Mouse (Mus musculus) right cerebral cortex, adult 2 months (tissue): Measurements from ENCODE around the gene Pbx1.

Source experiments
- DNase-seq, 2 experiments: peaks; one replicate each; pipeline ENCODE4 v3.0.0; 2021 to 2022; ENCODE audit warnings: low spot score in 2 of 2

The Pbx1 gene

DNA sequence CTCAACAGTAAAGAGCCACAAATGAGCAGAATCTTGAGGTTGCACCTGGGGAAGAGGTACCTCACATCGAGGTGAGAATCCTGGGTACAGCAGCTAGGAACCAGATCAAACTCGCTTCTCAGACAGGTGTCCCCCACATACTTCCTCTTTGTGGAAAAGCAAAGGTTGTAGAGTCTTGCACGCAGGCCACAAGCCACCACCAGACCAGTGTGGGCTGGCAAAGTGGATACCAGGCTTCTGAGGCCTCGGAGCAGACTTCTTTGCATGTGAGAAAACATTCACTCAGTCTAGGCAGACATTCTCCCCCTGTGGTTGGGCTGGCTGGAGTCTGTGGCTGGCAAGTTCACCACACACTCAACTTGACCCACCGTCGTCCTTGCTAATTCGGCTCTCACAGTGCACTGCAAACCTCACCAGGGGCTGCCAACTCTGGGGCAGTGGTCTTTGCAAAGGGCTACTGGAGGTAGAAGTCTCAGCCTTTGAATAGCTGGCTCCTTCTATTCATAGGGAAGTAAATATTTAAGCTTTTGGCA is 206.4 kb downstream of the Pbx1 start:
- no peak for DNase-seq

DNA sequence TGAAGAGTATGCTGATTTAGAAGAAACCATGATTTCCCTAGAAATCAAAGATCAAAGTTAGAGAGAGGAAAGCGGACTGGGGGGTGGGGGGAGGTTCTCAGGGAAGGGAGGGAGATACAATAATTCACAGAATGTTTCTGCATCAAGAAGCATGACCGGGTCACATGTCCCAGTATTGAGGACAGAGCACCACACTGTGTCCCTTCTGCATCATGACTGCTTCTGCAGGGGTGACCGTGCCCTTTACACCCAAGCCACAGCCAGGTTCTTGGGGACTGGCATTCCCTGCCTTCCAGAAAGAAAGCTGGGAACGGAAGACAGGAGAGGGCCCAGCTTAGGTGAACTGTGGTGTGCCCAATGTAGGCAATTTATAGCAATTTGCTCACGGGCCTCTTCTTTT is 207.9 kb downstream of the Pbx1 start:
- no peak for DNase-seq

DNA sequence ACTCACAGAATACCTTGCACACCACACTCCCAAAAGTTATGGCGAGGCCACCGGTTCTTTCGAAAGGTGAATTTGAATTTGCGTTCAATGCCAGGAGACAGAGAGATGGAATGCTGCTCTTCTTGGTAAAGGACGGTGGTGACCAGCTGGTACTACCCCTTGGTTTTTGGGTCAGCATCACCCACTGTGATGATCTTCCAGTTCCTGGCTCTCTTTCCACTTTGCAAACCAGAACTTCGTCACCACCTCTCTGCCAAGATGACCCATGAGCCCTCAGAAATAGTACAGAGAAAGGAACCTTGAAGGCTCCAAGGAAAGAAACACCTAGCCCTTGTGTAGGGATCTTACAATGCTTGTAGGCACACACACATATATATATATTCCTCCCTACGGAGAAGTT is 209.3 kb downstream of the Pbx1 start:
- no peak for DNase-seq

DNA sequence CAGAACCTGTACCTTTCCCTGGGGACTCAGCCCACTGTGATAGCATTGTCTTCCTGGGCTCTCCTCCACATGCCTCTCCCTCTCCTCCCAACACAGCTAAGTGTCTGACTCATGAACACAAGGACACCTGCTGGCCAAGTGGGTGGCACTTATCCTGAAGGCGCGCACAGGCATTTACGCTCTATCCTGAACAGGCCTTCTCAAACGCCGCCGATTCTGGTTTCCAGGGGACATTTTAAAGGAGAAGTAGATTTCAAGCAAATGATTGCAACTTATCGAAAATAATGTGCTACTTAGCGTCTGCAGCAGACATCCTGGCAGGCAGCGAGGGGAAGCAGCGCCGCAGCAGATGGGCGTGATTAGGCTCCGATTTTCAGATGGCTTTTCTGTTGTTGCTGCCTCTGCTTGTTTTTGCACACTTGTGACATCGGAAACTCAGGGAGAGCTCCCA is 211.0 kb downstream of the Pbx1 start:
- peak; percentile 72 to 80 for DNase-seq

DNA sequence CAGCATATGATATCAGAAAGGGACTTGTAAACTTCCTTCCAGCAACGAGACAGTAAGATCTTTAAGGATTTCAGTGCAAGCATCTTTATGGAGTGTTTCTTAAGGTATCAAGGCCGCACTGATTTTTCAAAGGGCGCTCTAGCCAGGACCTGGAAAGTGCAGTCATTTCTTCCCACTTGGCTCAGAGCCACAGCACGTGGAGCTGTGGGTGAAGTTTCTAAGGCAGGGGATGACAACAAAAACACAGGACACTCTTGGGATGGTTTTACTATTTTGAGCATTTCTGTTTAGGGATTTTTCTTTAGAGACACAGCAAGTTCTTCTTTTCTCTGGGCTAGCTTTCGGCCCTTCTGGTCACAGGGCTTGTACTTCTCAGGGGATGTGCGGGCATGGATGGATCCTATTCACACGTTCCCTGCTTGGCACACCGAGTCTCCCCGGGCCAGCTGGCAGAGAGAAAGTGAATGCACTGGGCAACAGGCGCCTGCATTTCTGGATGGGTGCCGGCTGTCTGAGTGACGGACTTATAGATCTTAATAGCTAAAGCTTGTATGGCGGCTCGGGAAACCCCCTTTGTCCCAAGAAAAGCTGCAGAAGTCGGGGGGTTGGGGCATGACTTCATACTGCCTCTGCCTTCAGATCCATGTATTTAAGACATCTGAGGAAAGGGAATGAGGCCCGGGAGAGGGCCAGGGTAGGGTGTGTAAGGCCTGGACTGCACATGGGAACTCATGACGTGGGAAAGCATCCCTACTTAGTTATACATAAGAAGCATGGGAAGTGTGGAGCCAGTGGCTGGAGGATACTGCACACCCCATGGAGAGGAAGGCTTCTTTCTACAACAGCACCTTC is 215.9 kb downstream of the Pbx1 start:
- no peak for DNase-seq

DNA sequence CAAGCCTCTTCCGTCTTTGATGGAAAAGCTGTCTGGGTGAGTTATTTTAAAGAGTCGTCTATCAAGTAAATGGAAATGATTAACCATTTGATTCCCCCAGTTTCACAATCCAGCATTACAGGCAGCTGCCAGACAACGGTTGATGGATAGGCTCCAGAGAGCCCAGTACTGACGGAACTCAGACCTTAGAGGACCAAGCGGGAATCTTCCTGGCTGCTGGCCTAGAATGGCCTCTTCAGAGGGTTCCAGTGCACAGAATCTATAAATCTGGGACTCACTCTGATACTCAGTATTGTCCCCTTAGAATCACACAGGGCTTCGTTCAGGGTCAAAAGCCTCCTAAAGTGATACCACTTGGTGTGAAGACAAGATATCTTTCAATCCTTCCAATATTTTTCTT is 216.6 kb downstream of the Pbx1 start:
- DNase-seq, result no peak

DNA sequence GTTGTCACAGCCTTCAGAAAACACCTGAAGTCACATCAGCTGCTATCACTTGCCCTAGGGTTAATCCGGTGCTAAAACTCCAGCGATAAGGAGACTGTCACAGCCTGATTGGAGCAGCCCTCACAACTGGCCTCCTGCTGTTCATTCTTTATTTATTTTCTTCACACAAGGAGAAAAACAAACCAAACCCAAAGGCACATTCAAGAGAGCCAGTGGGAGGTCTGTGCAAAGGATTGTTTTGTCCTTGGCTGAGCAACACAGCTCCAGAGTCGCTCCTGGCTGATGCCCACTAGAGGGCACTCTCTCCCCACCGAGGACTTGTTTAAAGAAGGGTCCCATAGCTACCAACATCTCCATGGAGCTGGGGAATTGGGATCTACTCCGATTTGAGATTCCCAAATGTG is 218.0 kb downstream of the Pbx1 start:
- DNase-seq, result peak; percentile 77 to 78

DNA sequence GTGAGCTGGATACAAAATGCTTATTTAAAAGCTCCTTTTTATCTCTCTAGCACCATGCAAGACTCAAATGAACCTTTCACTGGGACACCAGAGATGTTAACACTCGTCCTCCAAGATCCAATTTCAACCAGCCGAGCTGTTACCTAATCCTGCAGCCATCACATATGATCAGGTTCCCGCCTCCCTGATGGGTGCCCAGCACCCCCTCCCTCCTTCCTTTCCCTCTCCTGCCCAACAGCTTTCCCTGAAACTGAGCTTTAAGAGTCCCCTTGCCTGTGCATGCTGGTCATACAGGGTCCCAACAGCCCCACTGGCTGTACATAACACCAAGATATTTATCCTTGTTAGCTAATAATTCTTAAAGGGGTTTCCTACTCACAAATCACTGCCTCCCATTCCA is 218.5 kb downstream of the Pbx1 start:
- no peak for DNase-seq

DNA sequence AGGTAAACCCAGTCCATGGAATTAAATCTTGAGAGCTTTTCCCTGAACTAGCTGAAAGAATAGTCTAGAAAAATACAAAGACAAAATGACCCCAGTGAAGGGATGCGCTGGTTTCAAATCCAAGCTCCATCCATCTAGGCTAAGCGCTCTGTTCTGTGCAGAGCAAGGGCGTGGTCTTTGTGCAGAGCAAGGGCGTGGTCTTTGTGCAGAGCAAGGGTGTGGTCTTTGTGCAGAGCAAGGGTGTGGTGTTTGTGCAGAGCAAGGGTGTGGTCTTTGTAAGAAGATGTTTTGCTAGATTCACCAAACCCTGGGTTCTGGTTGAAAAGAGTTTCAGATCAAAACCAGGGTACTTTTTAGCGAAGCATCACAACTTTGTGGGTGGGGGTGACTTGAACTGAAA is 221.7 kb downstream of the Pbx1 start:
- DNase-seq, result no peak

DNA sequence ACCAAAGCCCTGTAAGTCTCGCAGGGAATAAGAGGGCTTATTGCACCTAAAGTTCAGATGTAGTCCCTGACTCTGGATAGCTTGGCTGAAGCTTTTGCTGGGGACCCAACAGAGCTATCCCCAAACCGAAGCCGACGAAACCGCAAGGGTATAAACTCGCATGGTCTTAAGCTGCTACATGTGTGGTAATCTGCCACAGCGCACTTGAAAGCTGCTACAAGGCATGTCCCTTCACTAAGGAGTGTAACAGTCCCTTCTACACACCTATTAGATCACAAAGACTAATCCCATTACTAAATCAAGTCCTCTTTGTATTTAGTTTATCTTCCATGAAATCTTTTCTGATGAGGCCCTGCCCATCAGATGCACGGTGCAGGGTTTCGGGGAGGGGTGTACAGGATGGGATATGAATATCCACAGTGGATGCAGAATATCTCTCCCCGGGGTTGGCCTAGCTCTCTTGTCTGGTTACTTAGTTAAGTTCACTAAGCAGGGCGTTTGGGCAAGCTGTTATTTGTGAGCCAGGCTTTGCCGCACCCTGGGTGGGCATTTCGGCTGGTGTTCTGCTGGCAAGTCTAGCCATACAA is 231.4 kb downstream of the Pbx1 start:
- no peak for DNase-seq

DNA sequence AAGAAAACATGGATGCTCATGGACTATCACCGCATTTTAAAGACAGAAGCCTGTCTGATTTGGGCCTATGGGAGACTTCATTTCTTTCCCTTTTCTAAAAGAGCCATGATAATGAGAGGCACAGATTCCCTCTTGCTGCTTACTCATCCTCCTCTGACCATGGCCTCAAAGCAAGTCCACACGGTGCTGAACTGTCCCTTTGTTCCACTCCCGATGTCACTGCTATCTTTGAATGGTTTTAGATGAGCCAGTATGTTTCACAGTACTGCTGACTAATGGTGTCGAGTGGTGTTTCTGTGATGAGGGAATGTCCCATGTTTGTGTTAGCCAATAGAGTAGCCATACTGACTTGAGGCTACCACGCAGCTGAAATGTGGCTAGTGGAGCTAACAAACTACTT is 233.8 kb downstream of the Pbx1 start:
- DNase-seq, result no peak

DNA sequence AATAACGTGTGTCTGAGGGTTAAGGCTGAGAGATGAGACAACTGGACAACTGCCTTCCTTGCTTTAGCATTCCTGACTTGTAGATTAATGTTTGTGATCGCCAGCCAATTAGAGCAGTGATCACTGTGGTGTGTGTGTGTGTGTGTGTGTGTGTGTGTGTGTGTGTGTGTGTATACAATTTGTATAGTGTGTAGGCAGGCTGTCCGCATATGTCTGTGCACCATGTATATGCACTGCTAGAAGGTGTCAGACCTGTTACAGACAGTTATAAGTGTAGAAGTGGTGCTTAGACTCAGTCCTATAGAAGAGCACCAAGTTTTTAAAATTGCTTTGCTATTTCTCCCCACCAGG is 234.2 kb downstream of the Pbx1 start:
- no peak for DNase-seq

DNA sequence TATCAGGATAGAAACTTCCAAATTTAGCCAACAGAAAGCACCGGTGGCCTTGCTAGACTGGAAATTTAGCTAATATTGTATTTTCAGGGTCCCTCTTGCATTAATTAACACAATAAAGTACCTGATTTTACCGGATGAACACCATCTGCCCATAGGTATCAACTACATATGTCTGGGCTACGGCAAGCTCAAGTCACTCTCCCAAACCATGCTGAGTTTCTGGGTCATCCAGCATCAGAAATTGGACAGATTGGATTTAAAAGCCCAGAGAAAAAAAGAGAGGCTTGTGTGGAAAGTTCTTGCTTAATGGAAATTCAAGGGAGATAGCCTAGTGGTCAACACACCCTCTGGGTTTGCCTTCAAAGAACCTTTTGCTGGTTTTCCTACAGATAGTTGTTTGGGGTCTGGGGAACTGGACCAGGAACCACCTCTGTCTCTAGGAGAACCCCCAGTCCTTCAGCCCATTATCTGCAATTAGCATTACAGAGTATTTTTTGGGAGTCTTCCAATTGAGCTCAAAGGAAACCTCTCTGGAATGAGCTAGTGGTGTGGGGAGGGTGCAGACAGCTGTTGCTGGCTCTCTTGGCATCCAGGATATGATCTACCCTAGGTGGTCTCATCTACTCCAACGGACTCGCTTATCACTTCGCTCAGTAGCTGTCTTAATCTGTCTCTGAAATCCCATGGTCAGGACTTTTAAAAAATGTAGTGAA is 234.7 kb downstream of the Pbx1 start:
- no peak for DNase-seq

DNA sequence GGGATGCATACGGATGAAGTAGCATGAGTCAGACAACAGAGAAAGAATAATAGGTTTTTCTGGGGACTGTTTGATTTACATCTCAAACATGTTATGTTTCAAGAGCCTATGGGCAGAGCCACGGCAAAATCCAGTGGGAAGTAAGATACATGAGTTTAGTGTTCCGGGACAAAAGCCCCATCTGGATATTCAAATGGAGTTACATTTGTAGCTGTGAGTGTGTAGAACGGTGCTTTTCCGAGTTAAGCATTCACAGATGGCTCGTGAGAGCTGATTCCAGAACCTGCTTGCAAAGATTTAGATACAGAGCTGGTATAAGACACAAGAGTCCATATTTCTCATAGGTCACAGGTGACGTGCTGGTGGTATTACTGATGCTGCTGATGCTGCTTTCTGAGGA is 238.7 kb downstream of the Pbx1 start:
- DNase-seq, result no peak

DNA sequence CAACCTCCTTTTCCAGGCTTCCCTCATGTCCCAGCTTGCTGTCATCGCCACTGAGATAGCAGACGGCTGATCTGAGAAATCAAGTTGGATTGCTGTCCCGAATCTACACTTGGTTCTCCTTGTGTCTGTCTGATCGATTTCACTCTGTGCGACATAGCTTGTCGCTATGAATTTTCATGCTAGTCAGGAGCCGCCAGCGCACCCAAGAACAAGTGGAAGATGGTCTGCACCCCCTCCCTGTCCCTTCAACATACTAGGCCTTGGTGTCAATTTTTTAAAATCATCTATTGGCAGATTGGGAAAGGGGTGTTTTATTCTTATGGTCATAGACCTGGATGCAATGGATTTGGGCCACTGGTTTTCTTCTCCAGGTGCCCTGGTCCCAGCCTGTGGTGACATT is 249.3 kb downstream of the Pbx1 start:
- DNase-seq, result no peak

DNA sequence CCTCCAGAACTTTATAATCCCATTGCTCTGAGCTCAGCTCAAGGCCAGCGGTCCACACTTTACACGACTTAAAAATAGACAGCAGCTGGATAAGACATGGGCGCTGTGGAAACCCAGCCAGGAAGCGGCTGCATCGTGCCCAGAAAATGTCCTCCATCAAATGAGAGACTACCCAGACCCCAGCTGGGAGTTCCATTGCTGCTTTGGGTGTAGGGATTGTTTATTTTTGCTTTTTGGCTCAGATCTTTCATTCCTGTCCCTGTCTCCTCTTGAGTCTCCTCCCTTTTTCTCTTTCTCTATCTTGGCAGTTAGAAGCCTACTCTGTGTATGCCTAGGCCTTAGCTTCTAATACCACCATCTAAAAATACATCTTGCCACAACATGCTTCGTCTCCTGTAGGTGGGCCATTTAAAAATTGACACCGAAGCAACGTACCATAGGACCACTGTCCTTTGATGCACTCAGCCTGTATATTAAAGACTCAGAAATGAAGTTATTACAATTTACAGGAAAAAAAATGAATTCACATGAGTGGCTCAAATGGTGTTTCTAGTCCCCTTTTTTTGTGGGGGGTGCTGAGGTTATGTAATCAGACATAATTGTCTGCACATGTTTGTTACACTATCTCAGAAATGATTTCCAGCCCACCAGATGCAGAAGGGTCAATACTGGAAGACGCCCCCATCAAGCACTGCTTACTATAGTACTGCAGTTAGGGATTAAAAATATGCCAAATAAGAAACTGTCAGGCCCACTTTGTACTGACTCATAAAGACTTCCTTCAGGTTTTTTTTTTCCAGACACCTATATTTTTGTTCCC is 251.2 kb downstream of the Pbx1 start:
- peak in 1 of 2 experiments; percentile 55 for DNase-seq

DNA sequence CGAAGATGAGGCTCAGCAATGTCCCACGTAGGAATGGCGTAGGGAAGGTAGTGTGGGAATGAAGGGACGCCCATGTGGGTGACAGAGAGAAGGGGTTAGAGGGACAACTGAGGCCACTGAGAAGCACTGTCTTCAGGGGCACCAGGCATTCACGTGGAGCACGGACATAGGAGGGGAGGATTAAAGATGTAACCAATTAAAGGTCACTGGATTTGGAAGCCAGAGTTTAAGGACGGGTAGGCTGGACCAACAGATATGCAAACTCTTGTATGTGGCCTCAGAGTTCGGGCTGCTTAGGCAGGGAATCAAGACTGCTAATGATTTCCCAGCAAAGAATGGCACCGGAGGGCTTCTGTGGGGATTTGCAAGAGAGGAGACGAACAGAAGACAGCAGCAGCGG is 252.4 kb downstream of the Pbx1 start:
- no peak for DNase-seq

DNA sequence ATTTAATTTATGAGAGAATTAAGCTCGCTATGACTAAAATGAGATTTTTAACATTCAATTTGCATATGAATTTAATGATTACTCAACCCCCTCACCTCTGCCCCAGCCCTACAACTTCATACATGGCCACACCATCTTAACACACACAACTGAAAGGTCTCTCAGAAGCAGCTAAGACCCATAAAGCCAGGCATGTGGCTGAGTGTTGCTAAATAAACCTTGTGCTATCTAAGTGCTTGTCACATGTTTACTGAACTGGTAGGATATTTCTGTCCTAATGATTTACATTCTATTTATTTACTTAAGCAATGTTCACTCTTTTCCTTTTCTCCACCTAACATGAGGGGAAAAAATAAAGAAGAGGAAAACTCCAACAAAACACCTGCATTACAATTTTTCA is 253.5 kb downstream of the Pbx1 start:
- no peak for DNase-seq

DNA sequence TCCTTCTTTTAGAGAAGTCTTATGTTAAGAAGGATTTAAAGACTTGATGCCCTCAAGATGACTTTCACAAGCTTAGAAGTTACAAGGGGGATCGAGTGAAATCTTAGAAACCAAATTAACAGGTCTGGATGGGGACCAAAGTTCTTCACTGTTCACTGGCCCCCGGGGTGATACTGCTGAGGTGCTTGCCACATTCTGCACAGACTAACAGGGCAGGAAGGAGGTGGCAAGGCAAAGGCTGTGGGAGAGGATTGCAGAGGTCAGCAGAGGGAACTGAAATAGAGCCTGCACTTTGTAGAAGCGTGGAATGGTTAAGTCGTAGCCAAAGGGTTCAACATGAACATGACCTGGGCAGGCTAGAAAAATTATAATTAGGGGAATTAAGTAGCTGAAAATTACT is 256.5 kb downstream of the Pbx1 start:
- no peak for DNase-seq

DNA sequence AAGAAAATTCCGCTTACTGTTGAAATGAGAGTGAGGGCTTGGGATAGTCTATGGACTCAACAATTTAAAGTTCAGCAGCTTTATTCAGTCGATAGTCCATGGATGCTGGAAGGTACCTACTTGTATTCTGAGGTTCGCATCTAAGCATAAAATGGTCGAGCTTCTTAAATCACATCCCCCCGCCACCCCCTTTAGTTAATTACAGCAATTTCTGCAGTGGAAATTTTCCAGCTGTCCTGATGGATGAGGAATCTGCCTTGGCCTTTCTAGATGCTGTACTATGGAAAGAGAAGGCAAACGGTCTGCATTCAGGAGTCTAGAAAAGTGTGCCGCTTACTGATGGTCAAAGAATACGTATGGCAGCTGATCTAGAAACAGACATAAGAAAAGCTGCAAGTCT is 262.3 kb downstream of the Pbx1 start:
- no peak for DNase-seq

DNA sequence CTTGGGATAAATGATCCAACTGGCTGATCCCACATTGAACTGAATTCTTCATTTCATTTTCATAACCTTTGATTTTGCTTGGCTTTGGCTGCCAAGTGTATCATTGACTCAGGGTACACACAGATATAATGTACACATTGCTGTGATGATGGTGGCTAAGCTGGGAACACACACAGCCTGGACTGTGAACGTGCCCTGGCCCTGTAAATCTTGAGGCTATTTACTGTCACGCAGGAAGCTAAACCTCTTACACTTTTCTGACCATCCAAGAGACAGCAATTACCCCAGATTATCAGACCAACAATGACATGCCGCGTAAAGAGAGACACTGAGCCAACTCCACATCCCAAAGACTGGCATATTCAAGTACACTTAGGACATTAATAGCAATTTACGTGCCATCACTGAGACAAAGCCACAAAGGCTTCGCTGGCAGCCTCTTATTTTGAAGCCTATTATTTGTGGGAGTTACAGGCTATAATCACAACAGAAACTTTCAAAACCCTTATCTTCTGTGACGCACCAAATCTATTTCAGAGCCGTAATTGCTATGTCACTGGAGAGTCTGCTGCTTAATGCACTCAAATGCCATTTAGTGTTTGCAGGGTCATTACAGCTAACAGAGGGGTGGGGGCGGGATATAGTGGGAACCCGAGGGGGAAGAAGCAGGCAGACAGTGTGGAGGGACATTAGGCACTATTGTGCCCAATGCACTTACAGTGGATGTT is 262.9 kb downstream of the Pbx1 start:
- no peak for DNase-seq
